Mouse (Mus musculus) myocyte (in vitro differentiated cells): ENCODE results near the gene Slc25a22. TPM values are rescaled to one million over a fixed set of nuclear protein-coding genes. Genes with fewer than 3 reads are reported as not detected.

ENCODE experiments used
- H3K27me3 ChIP-seq: one replicate; pipeline ENCODE4 v1.6.1; 2011; ENCODE audit not compliant: control insufficient read depth, insufficient read depth, insufficient read length
- H3K36me3 ChIP-seq: one replicate; pipeline ENCODE4 v1.6.1; 2011; ENCODE audit not compliant: control insufficient read depth, insufficient read depth
- H3K4me2 ChIP-seq: one replicate; pipeline ENCODE4 v1.6.1; 2011; ENCODE audit warnings: low read depth, control low read depth
- H3K4me3 ChIP-seq: one replicate; pipeline ENCODE4 v1.5.1; 2011; ENCODE audit warnings: mild to moderate bottlenecking, control low read depth, moderate library complexity
- H3K79me2 ChIP-seq: one replicate; pipeline ENCODE4 v1.6.1; 2011; ENCODE audit not compliant: control insufficient read depth, insufficient read depth
- H3ac ChIP-seq: one replicate; pipeline ENCODE4 v1.6.1; 2011; ENCODE audit not compliant: control insufficient read depth, insufficient read length
- CEBPB ChIP-seq: IDR thresholded peaks from 2 replicates; pipeline ENCODE4 v1.6.1; 2011; ENCODE audit warnings: mild to moderate bottlenecking, moderate library complexity; ENCODE audit not compliant: poor library complexity, insufficient read depth, severe bottlenecking
- E2F4 ChIP-seq: IDR thresholded peaks from one replicate; pipeline ENCODE4 v1.6.1; 2011; ENCODE audit warnings: mild to moderate bottlenecking, control low read depth, moderate library complexity; ENCODE audit not compliant: insufficient read depth
- MAX ChIP-seq: IDR thresholded peaks from one replicate; pipeline ENCODE4 v1.6.1; 2011; ENCODE audit warnings: low read depth, mild to moderate bottlenecking, control low read depth
- MYOD1 ChIP-seq, 3 experiments: IDR thresholded peaks; one replicate each; pipeline ENCODE4 v1.6.1; 2011; ENCODE audit warnings: control low read depth in 2 of 3, low read depth in 2 of 3, mild to moderate bottlenecking in 2 of 3, moderate library complexity in 1 of 3; ENCODE audit not compliant: insufficient read length in 2 of 3, control insufficient read depth in 1 of 3
- MYOG ChIP-seq, 3 experiments: IDR thresholded peaks; one replicate each; pipeline ENCODE4 v1.6.1; 2011; ENCODE audit warnings: control low read depth in 2 of 3, low read depth in 2 of 3, mild to moderate bottlenecking in 2 of 3; ENCODE audit not compliant: insufficient read length in 2 of 3, control insufficient read depth in 1 of 3, insufficient read depth in 1 of 3
- POLR2A ChIP-seq: IDR thresholded peaks from one replicate; pipeline ENCODE4 v1.6.1; 2011; ENCODE audit warnings: low read depth, mild to moderate bottlenecking, control low read depth, moderate library complexity; ENCODE audit not compliant: insufficient read length
- POLR2AphosphoS2 ChIP-seq: IDR thresholded peaks from one replicate; pipeline ENCODE4 v1.6.1; 2011; ENCODE audit warnings: low read depth, control low read depth; ENCODE audit not compliant: insufficient read length
- REST ChIP-seq: IDR thresholded peaks from one replicate; pipeline ENCODE4 v1.6.1; 2011; ENCODE audit warnings: mild to moderate bottlenecking, control low read depth, moderate library complexity; ENCODE audit not compliant: insufficient read depth, insufficient read length
- SRF ChIP-seq: IDR thresholded peaks from one replicate; pipeline ENCODE4 v1.6.1; 2011; ENCODE audit warnings: low read depth; ENCODE audit not compliant: control insufficient read depth, insufficient read length
- TCF12 ChIP-seq: IDR thresholded peaks from one replicate; pipeline ENCODE4 v1.6.1; 2011; ENCODE audit warnings: mild to moderate bottlenecking, control low read depth; ENCODE audit not compliant: poor library complexity, insufficient read depth, severe bottlenecking
- TCF3 ChIP-seq: IDR thresholded peaks from one replicate; pipeline ENCODE4 v1.6.1; 2011; ENCODE audit warnings: low read depth, control low read depth; ENCODE audit not compliant: insufficient read length
- USF1 ChIP-seq: IDR thresholded peaks from one replicate; pipeline ENCODE4 v1.6.1; 2011; ENCODE audit warnings: low read depth, mild to moderate bottlenecking, control low read depth, moderate library complexity
- polyA plus RNA-seq: library from polyadenylated mRNA; unstranded; fragments of >200 nt; fragmentation: generic; extraction: Trizol; gene quantifications from one replicate; pipeline ENCODE4 v1.2.1, GENCODE M21; 2012; ENCODE audit warnings: missing spikeins

The Slc25a22 gene
- polyA plus RNA-seq, 1 experiment, result 8.8 TPM

GRCm38 (mm10) chr7:141403305-141403704 is 34.4 kb downstream of the Slc25a22 start:
- Histone ChIP-seq H3ac (no peak overlapping the region), H3K79me2 (no peaks in the 10 kb centered on the region), H3K27me3 (no peaks in the 10 kb centered on the region), H3K36me3 (peaks cover 21% of the 10 kb centered on the region), H3K4me2 (no peak overlapping the region), H3K4me3 (no peak overlapping the region)
- TF ChIP-seq POLR2AphosphoS2 (peak; percentile 40), TCF3 (no peak), E2F4 (no peak)

- no peaks in the 10 kb centered on the region for H3K27me3 ChIP-seq
- peaks cover 21% of the 10 kb centered on the region for H3K36me3 ChIP-seq
- H3ac ChIP-seq, result no peak overlapping the region
- peaks cover 33% of the 10 kb centered on the region for H3K79me2 ChIP-seq
- H3K4me3 ChIP-seq, result no peak overlapping the region
- TF ChIP-seq MYOD1 (IDR thresholded peaks at IDR 0.05; ENCODE audit: control insufficient read depth in 1 of 3, insufficient read length in 2 of 3, low read depth in 2 of 3) (no peak), TCF3 (no peak)
- H3K4me2 ChIP-seq, result no peak overlapping the region
These were observed 42.3 kb downstream of the Slc25a22 start for GRCm38 (mm10) chr7:141395348-141395747.

DNA sequence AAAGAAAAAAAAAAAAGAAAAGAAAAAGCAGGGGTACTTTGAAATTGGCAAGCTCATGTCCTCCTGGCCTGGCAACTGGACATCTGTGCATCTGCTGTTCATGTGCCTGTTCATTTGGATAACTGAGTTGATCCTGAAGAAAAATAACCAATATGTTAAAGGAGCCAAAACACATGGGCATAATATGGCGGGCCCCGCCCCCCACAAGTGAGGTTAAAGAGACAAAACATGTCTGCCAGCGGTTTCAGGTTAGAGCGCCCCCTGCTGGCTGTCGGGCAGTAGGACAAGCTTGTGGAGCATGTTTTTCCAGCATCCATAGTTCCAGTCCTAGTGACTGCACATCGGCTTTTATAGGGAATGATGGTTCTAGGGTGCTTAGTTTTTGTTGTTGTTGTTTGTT is 42.9 kb downstream of the Slc25a22 start:
- Histone ChIP-seq H3K36me3 (peaks cover 20% of the 10 kb centered on the region), H3K4me2 (no peak overlapping the region), H3K27me3 (no peaks in the 10 kb centered on the region), H3K4me3 (no peak overlapping the region), H3K79me2 (peaks cover 33% of the 10 kb centered on the region), H3ac (no peak overlapping the region)
- no peak for TF ChIP-seq TCF3
- no peak for TF ChIP-seq SRF
- no peak for TF ChIP-seq REST
- TF ChIP-seq MYOG (IDR thresholded peaks at IDR 0.05; ENCODE audit: control insufficient read depth in 1 of 3, insufficient read depth in 1 of 3, insufficient read length in 2 of 3, low read depth in 2 of 3), result no peak
- no peak for TF ChIP-seq CEBPB
- no peak for TF ChIP-seq MAX
- TF ChIP-seq E2F4, result no peak
- TF ChIP-seq MYOD1 (IDR thresholded peaks at IDR 0.05; ENCODE audit: control insufficient read depth in 1 of 3, insufficient read length in 2 of 3, low read depth in 2 of 3), result no peak
- TF ChIP-seq USF1, result no peak
- TF ChIP-seq TCF12, result no peak
- no peak for TF ChIP-seq POLR2AphosphoS2
- no peak for TF ChIP-seq POLR2A

- H3K4me2 ChIP-seq, result no peak overlapping the region
- TF ChIP-seq MAX, result no peak
- no peak for TF ChIP-seq MYOG (IDR thresholded peaks at IDR 0.05; ENCODE audit: control insufficient read depth in 1 of 3, insufficient read depth in 1 of 3, insufficient read length in 2 of 3, low read depth in 2 of 3)
- TF ChIP-seq USF1, result no peak
- no peak for TF ChIP-seq POLR2A
- no peak for TF ChIP-seq MYOD1 (IDR thresholded peaks at IDR 0.05; ENCODE audit: control insufficient read depth in 1 of 3, insufficient read length in 2 of 3, low read depth in 2 of 3)
- TF ChIP-seq TCF3, result no peak
- TF ChIP-seq CEBPB, result no peak
- no peak for TF ChIP-seq SRF
- TF ChIP-seq POLR2AphosphoS2, result no peak
- no peak for TF ChIP-seq TCF12
- TF ChIP-seq E2F4, result no peak
- no peak overlapping the region for H3ac ChIP-seq
- H3K79me2 ChIP-seq, result peaks cover 33% of the 10 kb centered on the region
- no peaks in the 10 kb centered on the region for H3K27me3 ChIP-seq
- peaks cover 18% of the 10 kb centered on the region for H3K36me3 ChIP-seq
- no peak overlapping the region for H3K4me3 ChIP-seq
These were observed 43.5 kb downstream of the Slc25a22 start for GRCm38 (mm10) chr7:141394158-141394557.

DNA sequence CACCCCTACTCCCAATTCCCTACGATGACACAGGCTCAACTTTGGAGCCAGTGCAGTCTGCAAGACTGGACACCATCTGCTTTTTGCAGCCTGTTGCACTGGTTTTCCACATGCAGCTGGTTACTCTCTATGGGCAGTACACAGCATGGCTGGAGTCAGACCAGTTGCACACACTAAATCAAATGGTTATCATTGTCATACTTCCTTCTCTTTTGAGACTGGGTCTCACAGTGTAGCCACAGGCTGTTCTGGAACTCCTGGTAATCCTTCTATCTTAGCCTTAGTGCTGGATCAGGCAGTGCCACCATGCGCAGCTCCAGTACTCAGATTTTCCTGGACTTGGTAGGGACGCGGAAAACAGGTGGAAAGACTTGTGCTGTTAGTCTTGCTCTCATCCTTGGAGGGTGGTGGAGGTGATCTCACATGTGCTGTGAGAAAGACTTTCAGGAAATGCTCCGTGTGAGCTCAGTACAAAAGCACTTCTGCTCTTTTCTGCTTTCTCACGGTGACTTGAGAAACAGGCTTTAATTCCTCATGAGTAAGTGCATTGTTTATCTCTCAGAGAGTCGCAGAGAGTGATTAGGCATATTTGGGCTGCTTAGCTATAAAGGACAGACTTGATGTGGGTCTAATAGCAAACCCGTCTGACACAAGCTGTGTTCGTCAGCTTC is 45.0 kb downstream of the Slc25a22 start:
- peak in 1 of 3 experiments; percentile 7 for TF ChIP-seq MYOG (IDR thresholded peaks at IDR 0.05; ENCODE audit: control insufficient read depth in 1 of 3, insufficient read depth in 1 of 3, insufficient read length in 2 of 3, low read depth in 2 of 3)
- no peak for TF ChIP-seq CEBPB

More for the DNA sequence above, 45.0 kb downstream of the Slc25a22 start:
- no peaks in the 10 kb centered on the region for H3K27me3 ChIP-seq
- H3K79me2 ChIP-seq, result peaks cover 33% of the 10 kb centered on the region
- no peak overlapping the region for H3ac ChIP-seq
- H3K4me2 ChIP-seq, result peak overlapping the region; percentile 99
- H3K4me3 ChIP-seq, result peak overlapping the region; percentile 80
- H3K36me3 ChIP-seq, result peaks cover 7% of the 10 kb centered on the region
